Mouse (Mus musculus) testis, adult 2 months (tissue): ENCODE data around the gene Use1.

Experiments
- CTCF ChIP-seq: fragments of 200-500 bp; IDR thresholded peaks from 2 replicates; pipeline ENCODE4 v1.5.1; 2012; ENCODE audit warnings: low read depth, mild to moderate bottlenecking, inconsistent platforms, low read length, moderate library complexity; ENCODE audit not compliant: control insufficient read depth, insufficient read depth, insufficient replicate concordance
- POLR2A ChIP-seq: fragments of 200-500 bp; IDR thresholded peaks from 2 replicates; pipeline ENCODE4 v1.6.1; 2012; ENCODE audit warnings: low read depth, mild to moderate bottlenecking, inconsistent platforms, low read length, moderate library complexity; ENCODE audit not compliant: control insufficient read depth

- TF ChIP-seq CTCF, result no peak
- TF ChIP-seq POLR2A, result no peak
Measured at GRCm38 (mm10) chr8:71373000-71373399, 6.4 kb downstream of the Use1 start.
